Mouse (Mus musculus) liver, embryonic 14.5 days (tissue): ENCODE measurements at regions not wholly inside any gene's neighbourhood (a gene's known extent, or its start where the extent isn't known, plus 50 kb on each side); places are given as distances from the start of the nearest gene placed in this dataset.

Source experiments
- CTCF ChIP-seq: IDR thresholded peaks from 2 replicates; pipeline ENCODE4 v1.5.1; 2016; ENCODE audit warnings: antibody characterized with exemption, low read depth, control low read depth
- EP300 ChIP-seq: IDR thresholded peaks from 2 replicates; pipeline ENCODE4 v1.6.1; 2016; ENCODE audit warnings: antibody characterized with exemption, low read depth

DNA sequence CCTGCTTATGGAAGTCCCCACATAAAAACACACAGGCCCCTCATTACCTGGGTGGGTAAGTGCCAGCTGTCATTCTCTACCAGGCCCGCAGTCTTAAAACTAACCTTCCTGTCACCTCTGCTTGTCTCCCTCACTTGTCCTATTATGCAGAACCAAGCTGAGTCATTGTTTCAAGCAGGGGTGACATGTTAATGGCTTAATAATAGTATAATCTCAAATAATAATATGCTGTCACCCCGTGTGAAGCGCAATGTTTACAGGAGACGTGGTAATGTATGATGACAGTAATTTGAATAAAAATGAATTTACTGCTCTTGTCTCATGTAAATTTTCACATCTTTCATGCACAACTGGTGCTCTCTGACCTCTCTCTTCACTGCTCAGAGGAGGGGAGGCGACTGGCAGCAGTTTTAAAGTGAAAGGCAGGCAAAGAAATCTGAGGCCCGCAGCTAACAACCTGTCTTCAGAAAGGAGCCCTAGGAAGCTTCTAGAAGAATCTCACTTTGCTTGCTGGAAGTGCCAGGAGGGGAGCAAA lies 357.2 kb upstream of the Mki67 start:
- TF ChIP-seq CTCF (no peak), EP300 (no peak)
